Mouse (Mus musculus) cortical plate, adult 2 months (tissue): ENCODE measurements at regions not wholly inside any gene's neighbourhood (a gene's known extent, or its start where the extent isn't known, plus 50 kb on each side); places are given as distances from the start of the nearest gene placed in this dataset.
A peak's percentile ranks its signal among the peaks of the same experiment; 100 is the strongest.

Experiments used
- CTCF ChIP-seq: fragments of 200-500 bp; IDR thresholded peaks from 2 replicates; pipeline ENCODE4 v1.5.1; 2011; ENCODE audit warnings: mild to moderate bottlenecking, control low read depth, low read length; ENCODE audit not compliant: insufficient read depth; ENCODE audit errors: extremely low read depth
- POLR2A ChIP-seq: fragments of 200-500 bp; IDR thresholded peaks from 2 replicates; pipeline ENCODE4 v1.6.1; 2011; ENCODE audit warnings: mild to moderate bottlenecking, low read length, control low read depth; ENCODE audit not compliant: insufficient read depth; ENCODE audit errors: extremely low read depth

GRCm38 (mm10) chr12:82072810-82073465, 96.2 kb upstream of the Sipa1l1 start:
- TF ChIP-seq CTCF (no peak), POLR2A (peak; percentile 77)
